Mouse (Mus musculus): ENCODE results near the gene B9d1.

B9d1 gene

GRCm38 (mm10) chr11:61504713-61505257, at the start of gene B9d1:
Gene B9d1, plus strand, starts transcription at chr11:61505144.
- peak; percentile 99 for DNase-seq

- DNase-seq = no peak
These were observed 40.9 kb upstream of the B9d1 start for GRCm38 (mm10) chr11:61464071-61464470.

GRCm38 (mm10) chr11:61465422-61465821, 39.5 kb upstream of the B9d1 start:
- no peak for DNase-seq

GRCm38 (mm10) chr11:61468534-61468933, 36.4 kb upstream of the B9d1 start:
- peak; percentile 83 for DNase-seq

GRCm38 (mm10) chr11:61469317-61469917, 35.5 kb upstream of the B9d1 start:
- peak; percentile 78 for DNase-seq

- DNase-seq = no peak
These were observed 34.1 kb upstream of the B9d1 start for GRCm38 (mm10) chr11:61470880-61471279.

- peak; percentile 80 for DNase-seq
These were observed 31.3 kb upstream of the B9d1 start for GRCm38 (mm10) chr11:61473630-61474029.

GRCm38 (mm10) chr11:61476786-61477382, 28.1 kb upstream of the B9d1 start:
- peak; percentile 75 for DNase-seq

- DNase-seq = peak; percentile 75
These were observed 27.1 kb upstream of the B9d1 start for GRCm38 (mm10) chr11:61477566-61478508.

- DNase-seq = peak; percentile 66
These were observed 26.2 kb upstream of the B9d1 start for GRCm38 (mm10) chr11:61478788-61479187.

GRCm38 (mm10) chr11:61481239-61482090, 23.5 kb upstream of the B9d1 start:
- peak; percentile 88 for DNase-seq

GRCm38 (mm10) chr11:61483226-61483845, 21.6 kb upstream of the B9d1 start:
- peak; percentile 80 for DNase-seq

- DNase-seq = peak; percentile 88
These were observed 20.7 kb upstream of the B9d1 start for GRCm38 (mm10) chr11:61484256-61484612.

- DNase-seq = peak; percentile 96
These were observed 20.1 kb upstream of the B9d1 start, which contains the start of gene Mfap4 for GRCm38 (mm10) chr11:61484613-61485540. Gene Mfap4, plus strand, starts transcription at chr11:61485431.

GRCm38 (mm10) chr11:61485541-61486457, 19.1 kb upstream of the B9d1 start:
- DNase-seq = peak; percentile 87

- DNase-seq = peak; percentile 94
These were observed 18.3 kb upstream of the B9d1 start for GRCm38 (mm10) chr11:61486458-61487219.

GRCm38 (mm10) chr11:61487401-61487800, 17.5 kb upstream of the B9d1 start:
- DNase-seq = peak; percentile 95

GRCm38 (mm10) chr11:61487936-61488335, 17.0 kb upstream of the B9d1 start:
- DNase-seq = peak; percentile 87

- DNase-seq = peak; percentile 80
These were observed 15.9 kb upstream of the B9d1 start for GRCm38 (mm10) chr11:61489085-61489484.

All from heart, adult 11 months (tissue).